Mouse (Mus musculus) intestine, embryonic 14.5 days (tissue): ENCODE measurements around the gene BC024063. TPM values are rescaled to one million over a fixed set of nuclear protein-coding genes. Genes with fewer than 3 reads are reported as not detected.
"Not testable (repeated sequence)": the region's sequence is repeated elsewhere in the genome, so short reads cannot be mapped to it uniquely, and the experiment has no call there.

Source experiments
- ATAC-seq: fragments of 200-750 bp; cut with Nextera tagmentation; replicated peaks from 2 replicates; pipeline ENCODE4 v1.8.0; 2017; ENCODE audit warnings: low read depth, moderate number of reproducible peaks, moderate TSS enrichment, moderate library complexity; ENCODE audit not compliant: low FRiP score, low TSS enrichment
- DNase-seq: peaks from one replicate; pipeline ENCODE4 v3.0.0-alpha.2; 2018; ENCODE audit warnings: low spot score
- H3K27ac ChIP-seq: fragments of 300-500 bp; sonication (generic); 2 replicates; pipeline ENCODE4 v1.5.1; 2014; ENCODE audit warnings: low read depth, mild to moderate bottlenecking, control low read depth
- H3K27me3 ChIP-seq: fragments of 300-500 bp; sonication (generic); replicated peaks from 2 replicates; pipeline ENCODE4 v1.6.1; 2014; ENCODE audit warnings: low read length, control low read depth; ENCODE audit not compliant: control insufficient read depth, insufficient read depth
- H3K36me3 ChIP-seq: fragments of 300-500 bp; sonication (generic); 2 replicates; pipeline ENCODE4 v1.6.1; 2014; ENCODE audit warnings: low read length, control low read depth; ENCODE audit not compliant: control insufficient read depth, insufficient read depth
- H3K4me1 ChIP-seq: fragments of 300-500 bp; sonication (generic); replicated peaks from 2 replicates; pipeline ENCODE4 v1.6.1; 2014; ENCODE audit warnings: low read length, control low read depth, mixed read lengths; ENCODE audit not compliant: control insufficient read depth, insufficient read depth
- H3K4me2 ChIP-seq: fragments of 300-500 bp; sonication (generic); 2 replicates; pipeline ENCODE4 v1.6.1; 2014; ENCODE audit warnings: low read length
- H3K4me3 ChIP-seq: fragments of 300-500 bp; sonication (generic); 2 replicates; pipeline ENCODE4 v1.5.1; 2014; ENCODE audit warnings: low read depth, low read length, control low read depth, mixed read lengths
- H3K9ac ChIP-seq: fragments of 300-500 bp; sonication (generic); 2 replicates; pipeline ENCODE4 v1.6.1; 2014; ENCODE audit warnings: mild to moderate bottlenecking, low read length
- H3K9me3 ChIP-seq: fragments of 300-500 bp; sonication (generic); 2 replicates; pipeline ENCODE4 v1.6.1; 2016; ENCODE audit warnings: low read length, control low read depth; ENCODE audit not compliant: control insufficient read depth
- WGBS: fragments of 180-500 bp; shearing (Covaris S2); extraction: QIAGEN DNeasy Blood & Tissue Kit; methylation state at CpG from one replicate; pipeline ENCODE4 v1.1.7; 2014; 5-methylcytosine and 5-hydroxymethylcytosine counted together
- polyA plus RNA-seq: library from polyadenylated mRNA; unstranded; fragments of >200 nt; fragmentation: Nextera tagmentation; extraction: Ambion mirVana; gene quantifications from 2 replicates; pipeline ENCODE4 v1.2.1, GENCODE M21; 2014

The BC024063 gene
- 5.0 and 5.4 TPM in 2 replicates for polyA plus RNA-seq

DNA sequence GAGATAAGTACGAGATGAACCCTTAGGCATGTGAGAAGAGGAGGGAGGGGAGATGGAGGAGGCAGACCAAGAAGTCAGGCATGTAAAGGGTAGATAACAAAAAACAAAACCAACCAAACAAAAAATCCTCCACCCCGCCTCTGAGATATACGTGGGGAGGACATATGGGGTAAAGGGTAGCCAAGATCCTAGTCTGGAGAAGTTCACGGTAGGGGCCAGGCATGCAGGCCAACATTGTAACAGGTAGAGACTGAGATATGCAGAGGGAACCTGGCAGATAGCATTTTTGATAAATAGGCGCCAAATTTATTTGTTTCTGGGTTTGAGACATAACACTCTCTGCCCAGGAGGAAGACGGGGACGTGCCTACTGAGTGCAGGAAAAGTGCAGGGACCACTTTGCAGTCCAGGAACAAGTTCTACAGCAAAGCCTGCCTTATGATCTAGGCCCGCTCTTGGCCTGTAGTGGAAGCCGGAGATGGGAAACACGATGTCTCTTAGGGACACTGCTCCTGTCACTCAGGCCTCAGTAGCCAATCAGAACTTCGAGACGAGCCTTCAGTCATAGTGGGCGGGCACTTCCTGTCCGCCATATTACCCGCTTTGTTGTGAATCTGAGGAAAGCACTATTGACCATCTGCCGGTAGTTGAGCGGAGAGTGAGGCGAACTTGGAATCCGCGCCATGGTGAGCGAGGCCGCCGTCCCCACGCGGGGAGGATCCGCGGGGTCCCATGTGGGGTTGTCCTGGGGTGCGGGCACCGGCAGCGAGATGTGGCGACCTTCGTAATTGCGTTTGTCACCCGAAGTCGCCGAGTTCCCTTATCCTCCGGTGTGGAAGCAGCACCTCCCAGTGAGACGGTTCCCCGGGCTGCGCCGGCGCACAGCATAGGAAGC is at the start of gene BC024063:
BC024063 (plus strand) TSS at position 626 of the 894 bp plus-strand sequence.
- ATAC-seq (peak; percentile 99), DNase-seq (peak; percentile 88)
- H3K4me3 ChIP-seq: peak within 1 kb of the TSS; percentile 49
- peak within 1 kb of the TSS; percentile 56; the same call in 1 of the 2 replicates for H3K9ac ChIP-seq
- H3K4me2 ChIP-seq: peak within 1 kb of the TSS; percentile 46
- not testable (repeated sequence) for H3K27me3 ChIP-seq, H3K9me3 ChIP-seq, H3K4me1 ChIP-seq, H3K36me3 ChIP-seq
- 16% methylated on average over 42 of the region's 42 CpGs for WGBS
- H3K27ac ChIP-seq: peak within 1 kb of the TSS; percentile 83

DNA sequence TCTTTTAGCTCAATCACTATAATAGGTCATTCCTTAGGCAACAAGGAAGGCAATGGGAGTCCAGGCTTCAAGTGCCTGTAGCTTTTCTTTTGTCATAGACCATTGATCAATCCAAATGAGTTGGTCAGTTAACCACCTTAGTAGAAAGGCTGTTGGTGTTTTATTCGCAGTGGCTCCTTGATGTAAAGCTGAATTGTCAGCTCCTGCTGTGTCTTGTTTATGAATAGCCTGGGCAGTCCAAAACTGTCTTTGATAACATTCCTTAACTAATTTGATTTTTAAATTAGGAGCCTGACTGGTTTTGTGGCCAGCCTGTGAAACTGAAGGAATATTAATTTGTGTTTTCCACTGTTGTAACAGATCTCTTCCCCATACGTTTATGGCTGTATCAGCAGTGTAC is 41.0 kb upstream of the BC024063 start:
- Histone ChIP-seq H3K27me3 (no peaks in the 10 kb centered on the region), H3K4me3 (no peak overlapping the region), H3K27ac (no peak overlapping the region), H3K4me1 (no peaks in the 10 kb centered on the region), H3K9me3 (no peaks in the 10 kb centered on the region; the same call in 1 of the 2 replicates), H3K36me3 (no peaks in the 10 kb centered on the region), H3K4me2 (no peak overlapping the region), H3K9ac (no peak overlapping the region)
- ATAC-seq: no peak
- WGBS: 58% methylated on average over 2 of the region's 2 CpGs
- no peak for DNase-seq

DNA sequence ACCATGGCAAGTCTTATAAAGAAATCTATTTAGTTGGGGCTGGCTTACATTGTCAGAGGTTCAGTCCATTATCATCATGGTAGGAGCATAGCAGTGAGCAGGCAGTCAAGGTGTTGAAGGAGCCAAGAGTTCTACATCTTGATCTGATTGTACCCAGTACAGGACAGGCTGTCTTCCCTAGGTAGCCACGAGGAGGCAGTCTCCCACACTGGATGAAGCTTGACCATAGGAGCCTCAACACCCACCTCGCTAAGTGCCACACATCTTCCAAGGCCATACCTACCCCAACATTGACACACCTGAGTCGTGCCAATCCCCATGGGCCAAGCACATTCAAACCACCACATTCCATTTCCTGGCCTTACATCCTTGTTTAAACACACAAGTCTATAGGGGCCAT is 36.5 kb upstream of the BC024063 start:
- no peaks in the 10 kb centered on the region for H3K27me3 ChIP-seq
- no peaks in the 10 kb centered on the region for H3K4me1 ChIP-seq
- ATAC-seq (no peak), DNase-seq (no peak)
- H3K9me3 ChIP-seq: peaks cover 21% of the 10 kb centered on the region
- no peaks in the 10 kb centered on the region for H3K36me3 ChIP-seq
- no peak overlapping the region for H3K9ac ChIP-seq
- H3K4me2 ChIP-seq: no peak overlapping the region
- WGBS: 85% methylated on average over 3 of the region's 3 CpGs
- no peak overlapping the region for H3K27ac ChIP-seq
- no peak overlapping the region for H3K4me3 ChIP-seq

DNA sequence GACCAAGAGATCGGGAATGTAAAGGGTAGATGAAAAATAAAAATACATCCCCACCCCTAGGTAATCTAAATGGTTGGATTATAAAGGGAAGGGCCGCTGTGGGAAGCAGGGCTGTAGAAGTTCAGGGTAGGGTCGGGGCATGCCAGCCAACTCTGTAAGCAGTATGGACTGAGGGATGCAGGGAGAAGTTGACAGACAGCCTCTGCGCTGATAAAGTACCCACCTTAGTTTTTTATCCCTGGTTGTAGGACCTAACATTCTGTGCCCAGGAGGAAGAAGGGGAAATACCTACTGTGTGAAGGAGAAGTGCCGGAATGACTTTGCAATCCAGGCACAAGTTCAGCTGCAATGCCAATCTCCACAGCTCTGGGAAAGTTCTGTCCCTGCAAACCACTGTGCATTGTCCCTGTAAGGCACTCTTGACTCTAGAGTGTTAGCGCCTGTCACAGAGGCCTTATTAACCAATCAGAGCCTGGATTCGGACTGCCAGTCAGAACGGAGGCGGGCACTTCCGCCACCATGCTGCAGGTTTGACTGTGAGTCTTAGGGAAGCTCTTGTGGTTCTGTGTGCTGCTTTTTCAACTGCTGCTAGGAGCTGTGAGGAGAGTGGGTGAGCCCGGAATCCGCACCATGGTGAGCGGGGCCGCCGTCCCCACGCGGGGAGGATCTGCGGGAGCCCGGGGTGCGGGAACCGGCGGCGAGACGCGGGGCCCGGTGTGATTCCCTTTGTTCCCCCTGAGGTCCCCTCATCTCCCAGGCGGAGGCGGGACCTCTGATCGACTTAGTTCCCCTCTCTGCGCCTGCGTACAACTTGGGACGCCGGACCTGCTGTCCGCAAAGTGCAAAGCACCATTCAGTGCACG is 35.3 kb upstream of the BC024063 start, which contains the start of gene Zfp873:
Zfp873 (plus strand) TSS at position 527 of the 863 bp plus-strand sequence.
- Histone ChIP-seq H3K4me3 (peak within 1 kb of the TSS; percentile 46), H3K4me2 (peak within 1 kb of the TSS; percentile 52), H3K4me1 (no peaks in the 10 kb centered on the region), H3K9ac (peak within 1 kb of the TSS; percentile 66), H3K9me3 (peaks cover 26% of the 10 kb centered on the region), H3K27me3 (no peaks in the 10 kb centered on the region), H3K27ac (peak within 1 kb of the TSS; percentile 87), H3K36me3 (no peaks in the 10 kb centered on the region)
- DNase-seq (peak; percentile 95), ATAC-seq (peak; percentile 100)
- 13% methylated on average over 35 of the region's 35 CpGs for WGBS

DNA sequence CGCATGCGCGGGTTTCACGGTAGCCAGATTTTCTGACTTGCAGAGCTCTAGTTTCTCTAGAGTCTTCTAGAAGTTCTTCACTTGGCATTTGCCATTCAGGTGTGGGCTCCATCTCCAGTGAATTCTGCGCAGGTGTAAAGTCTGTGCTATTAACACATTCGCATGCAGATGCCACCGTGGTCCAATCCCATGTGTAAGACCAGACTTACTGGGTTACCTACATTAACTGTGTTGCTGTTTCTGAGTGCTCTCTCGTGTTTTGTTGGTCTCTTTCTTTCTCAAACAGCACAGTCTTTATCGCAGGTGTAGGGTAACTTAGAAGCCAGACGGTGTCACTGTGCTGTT is 34.7 kb upstream of the BC024063 start:
- H3K4me3 ChIP-seq: peak overlapping the region; percentile 46
- not testable (repeated sequence) for ATAC-seq, H3K27me3 ChIP-seq, H3K4me1 ChIP-seq, DNase-seq, H3K36me3 ChIP-seq
- peak overlapping the region; percentile 66 for H3K9ac ChIP-seq
- H3K27ac ChIP-seq: peak overlapping the region; percentile 87; the same call in 1 of the 2 replicates
- peaks cover 32% of the 10 kb centered on the region for H3K9me3 ChIP-seq
- peak overlapping the region; percentile 52 for H3K4me2 ChIP-seq
- 22% methylated on average over 10 of the region's 10 CpGs for WGBS

DNA sequence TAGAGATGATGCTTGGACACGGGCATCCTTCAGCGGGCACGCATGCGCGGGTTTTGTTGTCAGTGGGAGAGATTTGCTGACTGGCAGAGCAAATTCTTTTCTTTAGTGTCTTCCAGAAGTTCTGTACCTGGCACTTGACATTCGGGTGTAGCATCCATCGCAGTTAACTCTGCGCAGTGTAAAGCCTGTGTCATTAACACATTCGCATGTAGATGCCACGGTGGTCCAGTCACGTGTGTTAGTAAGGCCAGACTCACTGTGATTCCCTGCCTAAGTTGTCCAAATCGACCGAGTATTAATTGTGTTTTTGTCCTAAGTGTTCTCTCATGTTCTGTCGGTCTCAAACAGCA is 444 bp downstream of the BC024063 start:
- not testable (repeated sequence) for H3K27me3 ChIP-seq
- H3K9ac ChIP-seq: peak overlapping the region; percentile 56; the same call in 1 of the 2 replicates

DNA sequence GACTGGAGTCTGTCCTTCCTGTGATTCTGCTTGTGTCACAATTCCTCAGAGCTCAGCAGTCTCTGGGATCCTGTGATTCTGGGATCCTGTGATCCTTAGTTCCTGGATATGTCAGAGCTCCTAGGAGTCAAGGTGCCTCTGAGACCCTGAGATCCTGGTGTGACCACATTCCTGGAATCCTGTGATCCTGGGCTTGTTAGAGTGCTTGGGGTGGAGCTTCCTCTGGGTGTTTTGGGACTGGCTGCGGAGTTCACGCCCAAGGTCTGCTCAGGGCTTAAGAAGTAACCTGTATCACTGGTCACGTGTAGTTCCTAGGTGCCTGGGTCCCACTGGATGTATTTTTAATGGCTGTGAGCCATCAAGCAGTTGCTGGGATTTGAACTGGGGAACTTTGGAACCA is 34.1 kb downstream of the BC024063 start:
- Histone ChIP-seq H3K4me2 (no peak overlapping the region), H3K9ac (no peak overlapping the region), H3K4me1 (no peaks in the 10 kb centered on the region), H3K36me3 (no peaks in the 10 kb centered on the region), H3K4me3 (no peak overlapping the region), H3K27ac (no peak overlapping the region), H3K27me3 (no peaks in the 10 kb centered on the region), H3K9me3 (peaks cover 14% of the 10 kb centered on the region; the same call in 1 of the 2 replicates)
- ATAC-seq: no peak
- 85% methylated on average over 3 of the region's 3 CpGs for WGBS
- DNase-seq: no peak

More for the DNA sequence above, 444 bp downstream of the BC024063 start:
- not testable (repeated sequence) for DNase-seq, H3K36me3 ChIP-seq, H3K4me1 ChIP-seq, H3K27ac ChIP-seq, H3K9me3 ChIP-seq, ATAC-seq
- WGBS: 24% methylated on average over 11 of the region's 14 CpGs
- peak overlapping the region; percentile 46 for H3K4me2 ChIP-seq
- peak overlapping the region; percentile 49 for H3K4me3 ChIP-seq

DNA sequence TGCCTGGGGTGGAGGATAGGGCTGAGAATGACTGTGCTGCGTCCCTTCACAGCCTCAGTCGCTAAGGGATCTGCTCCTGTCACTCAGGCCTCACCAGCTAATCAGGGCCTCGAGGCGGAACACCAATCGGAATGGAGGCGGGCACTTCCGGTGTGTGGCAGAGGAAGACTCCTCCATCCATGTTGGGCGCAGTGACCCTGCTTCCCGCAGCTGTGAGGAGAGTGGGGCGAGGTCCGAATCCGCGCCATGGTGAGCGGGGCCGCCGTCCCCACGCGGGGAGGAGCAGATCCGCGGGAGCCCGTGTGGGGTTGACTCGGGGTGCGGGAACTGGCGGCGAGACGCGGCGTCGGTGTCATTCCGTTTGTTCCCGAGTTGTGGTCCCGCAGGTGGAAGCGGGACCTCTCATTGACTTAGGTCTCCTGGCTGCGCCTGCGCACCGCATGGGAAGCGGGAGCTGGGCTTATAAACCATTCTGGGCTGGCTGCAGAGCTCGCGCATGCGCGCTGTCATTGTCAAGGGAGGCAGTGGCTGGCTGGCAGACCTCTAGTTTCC is 44.8 kb downstream of the BC024063 start, which contains the start of gene AU041133:
AU041133 (plus strand) TSS at position 164 of the 552 bp plus-strand sequence.
- no peaks in the 10 kb centered on the region for H3K36me3 ChIP-seq
- 4% methylated on average over 41 of the region's 41 CpGs for WGBS
- ATAC-seq: peak; percentile 100
- peak within 1 kb of the TSS; percentile 48 for H3K4me3 ChIP-seq
- H3K4me1 ChIP-seq: 0 out of 2 replicates have a peak, but pooled peaks cover 3% of the 10 kb centered on the region
- peak; percentile 91 for DNase-seq
- peaks cover 30% of the 10 kb centered on the region for H3K9me3 ChIP-seq
- H3K27me3 ChIP-seq: no peaks in the 10 kb centered on the region
- peak within 1 kb of the TSS; percentile 45 for H3K9ac ChIP-seq
- H3K27ac ChIP-seq: peak within 1 kb of the TSS; percentile 29
- H3K4me2 ChIP-seq: peak within 1 kb of the TSS; percentile 56
